ENCODE assay signal across 13 mouse cellular contexts in the genomic region with DNA sequence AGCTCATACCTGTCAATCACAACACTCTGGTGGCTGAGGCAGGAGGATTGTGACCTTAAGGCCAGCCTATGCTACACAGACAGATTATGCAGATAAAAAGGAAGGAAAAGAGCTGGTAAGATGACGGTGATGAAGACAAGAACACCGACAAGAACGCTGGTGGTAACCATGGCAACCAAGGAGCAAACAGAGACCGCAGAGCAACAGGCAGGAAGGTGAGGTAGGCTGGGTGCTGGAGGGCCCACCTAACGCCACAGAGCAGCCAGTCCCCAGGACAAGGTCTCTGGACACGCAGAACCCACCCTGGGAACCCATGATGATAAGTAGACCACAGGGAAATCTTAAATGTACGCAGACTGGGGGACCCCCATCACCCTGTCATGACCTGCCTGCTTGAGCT. TPM values are rescaled to one million over a fixed set of nuclear protein-coding genes. Genes with fewer than 3 reads are reported as not detected.
DNase-seq lines count a peak whose midpoint lies in the region; ATAC-seq lines count a peak whose summit lies in the region.
"Had no signal": no experiment of that assay in that cellular context is flagged by ENCODE, and none has a peak within 500 bp of the region (broad histone marks: within the 10 kb centered on the region; RNA-seq: fewer than 3 reads in every experiment).

No protein-coding gene starts in this region.

- peaks cover 78% of the 10 kb centered on the region for H3K4me1 ChIP-seq in heart, embryonic 10.5 days
- peaks cover 88% of the 10 kb centered on the region for H3K4me1 ChIP-seq in hindbrain, embryonic 13.5 days (replicated peaks)

- ATAC-seq in hindbrain, embryonic 13.5 days (ENCODE audit: low FRiP score): no peak
- ATAC-seq: forebrain, embryonic 14.5 days; lung, postnatal 0 days had no signal

- no peak overlapping the region for H3K9ac ChIP-seq in hindbrain, embryonic 13.5 days

- H3K27me3 ChIP-seq in heart, embryonic 10.5 days (ENCODE audit: insufficient read depth, poor library complexity, severe bottlenecking): no peaks in the 10 kb centered on the region
- no peaks in the 10 kb centered on the region for H3K27me3 ChIP-seq in hindbrain, embryonic 13.5 days
- H3K27me3 ChIP-seq: CH12.LX had no signal

- H3K4me3 ChIP-seq in heart, embryonic 10.5 days: 0 out of 2 replicates have a peak overlapping the region, but pooled peaks have one; percentile 4
- H3K4me3 ChIP-seq in hindbrain, embryonic 13.5 days: no peak overlapping the region

- peak overlapping the region; percentile 84 for H3K27ac ChIP-seq in heart, embryonic 10.5 days
- peak overlapping the region; percentile 82 for H3K27ac ChIP-seq in hindbrain, embryonic 13.5 days

- WGBS in heart, embryonic 10.5 days: 59% methylated on average over 7 of the region's 7 CpGs
- 50% methylated on average over 7 of the region's 7 CpGs for WGBS in hindbrain, embryonic 13.5 days

- no peaks in the 10 kb centered on the region for H3K9me3 ChIP-seq in heart, embryonic 10.5 days
- H3K9me3 ChIP-seq in hindbrain, embryonic 13.5 days: no peaks in the 10 kb centered on the region

- DNase-seq in heart, embryonic 10.5 days (ENCODE audit: low spot score): no peak
- no peak for DNase-seq in heart, adult 18-20 months
- peak; percentile 96 for DNase-seq in CD4-positive, CD25-positive, alpha-beta regulatory T cell, adult 2 months (ENCODE audit: low read depth, low spot score)
- peak; percentile 78 for DNase-seq in natural killer cell, adult 2 months (ENCODE audit: low spot score in 2 of 2)
- DNase-seq in right cerebral cortex, postnatal 36 days (ENCODE audit: low spot score in 2 of 2): no peak
- no peak for DNase-seq in lung, postnatal 25 days (ENCODE audit: low spot score)
- DNase-seq in left cerebral cortex, postnatal 10 days (ENCODE audit: extremely low spot score in 1 of 2, low spot score in 2 of 2): no peak
- DNase-seq: adrenal gland, postnatal 14 days; heart, postnatal 10 days had no signal

- intact Hi-C loops in left cerebral cortex, postnatal 10 days (cut with DNase I): no loop called here

- peak overlapping the region; percentile 3; the same call in 1 of the 2 replicates for H3K4me2 ChIP-seq in hindbrain, embryonic 13.5 days

- H3K36me3 ChIP-seq in heart, embryonic 10.5 days: 0 out of 2 replicates have a peak, but pooled peaks cover 3% of the 10 kb centered on the region
- H3K36me3 ChIP-seq in hindbrain, embryonic 13.5 days: peaks cover 9% of the 10 kb centered on the region; the same call in 1 of the 2 replicates

RNA-seq across cellular contexts. Expression of gene Cotl1, which starts 9.8 kb away (rescaled TPM):
- polyA plus RNA-seq in heart, embryonic 10.5 days (2016; fragmentation: Nextera tagmentation; extraction: Ambion mirVana): 55.7 and 62.0 TPM in 2 replicates
- total RNA-seq in heart, adult 18-20 months (2021): 10 to 100 TPM; 16.7 to 22.9 TPM
- polyA plus RNA-seq in hindbrain, embryonic 13.5 days (2015; fragmentation: Nextera tagmentation; extraction: Ambion mirVana): 98.1 and 106 TPM in 2 replicates
- 100 to 1,000 TPM in 1 of 2 experiments, 10 to 100 TPM in 1; 96.5 to 100 TPM for total RNA-seq in left cerebral cortex, postnatal 10 days (2021)

RNA-seq across cellular contexts. Expression of gene Klhl36, which starts 31.5 kb away (rescaled TPM):
- 9.6 and 10.1 TPM in 2 replicates for polyA plus RNA-seq in heart, embryonic 10.5 days (2016; fragmentation: Nextera tagmentation; extraction: Ambion mirVana)
- total RNA-seq in heart, adult 18-20 months (2021): 1 to 10 TPM; 2.3 to 3.0 TPM
- polyA plus RNA-seq in hindbrain, embryonic 13.5 days (2015; fragmentation: Nextera tagmentation; extraction: Ambion mirVana): 14.6 and 14.8 TPM in 2 replicates
- 1 to 10 TPM; 7.3 to 8.2 TPM for total RNA-seq in left cerebral cortex, postnatal 10 days (2021)

RNA-seq across cellular contexts. Expression of gene Tldc1, which starts 52.4 kb away (rescaled TPM):
- polyA plus RNA-seq in heart, embryonic 10.5 days (2016; fragmentation: Nextera tagmentation; extraction: Ambion mirVana): 14.5 and 19.8 TPM in 2 replicates
- total RNA-seq in heart, adult 18-20 months (2021): 10 to 100 TPM; 11.5 to 14.2 TPM
- 11.8 and 12.8 TPM in 2 replicates for polyA plus RNA-seq in hindbrain, embryonic 13.5 days (2015; fragmentation: Nextera tagmentation; extraction: Ambion mirVana)
- 10 to 100 TPM; 14.2 to 15.9 TPM for total RNA-seq in left cerebral cortex, postnatal 10 days (2021)

Comparison
In these comparisons a context has a peak if more than half of its experiments do, and no peak if none do; other contexts are left out.
1. DNase-seq: peak in CD4-positive, CD25-positive, alpha-beta regulatory T cell, adult 2 months (single experiment) and natural killer cell, adult 2 months (2 of 2); none in heart, embryonic 10.5 days (single experiment), heart, adult 18-20 months (0 of 2), right cerebral cortex, postnatal 36 days (0 of 2), lung, postnatal 25 days (single experiment) and left cerebral cortex, postnatal 10 days (0 of 2).
2. RNA of gene Cotl1, which starts 9.8 kb away (total RNA-seq): 96.5 to 100 TPM in left cerebral cortex, postnatal 10 days; 16.7 to 22.9 TPM in heart, adult 18-20 months; every median in the first group is over 4 times any median in the second.